Mouse (Mus musculus): ENCODE measurements around the gene Wbp1. TPM values are rescaled to one million over a fixed set of nuclear protein-coding genes. Genes with fewer than 3 reads are reported as not detected.

Wbp1 gene
- total and polyA plus RNA-seq, 3 experiments, result 42.4 to 72.8 TPM; not detected in 1

GRCm38 (mm10) chr6:83069488-83070246 lies 51.7 kb downstream of the Wbp1 start:
- Histone ChIP-seq H3K27me3 (ENCODE audit: control insufficient read depth in 1 of 2, insufficient read depth in 2 of 2, low read length in 2 of 2) (no peaks in the 10 kb centered on the region), H3K36me3 (ENCODE audit: control insufficient read depth in 1 of 2, insufficient read depth in 2 of 2, low read length in 2 of 2) (no peaks in the 10 kb centered on the region), H3K27ac (ENCODE audit: control insufficient read depth, low read depth, low read length) (no peak overlapping the region), H3K9me3 (replicated peaks; ENCODE audit: insufficient read depth, low read length) (no peaks in the 10 kb centered on the region), H3K79me2 (ENCODE audit: control insufficient read depth, insufficient read depth, low read length, poor library complexity) (no peaks in the 10 kb centered on the region), H3K9ac (ENCODE audit: control insufficient read depth, low read depth, low read length, poor library complexity, severe bottlenecking) (no peak overlapping the region), H3K4me1 (ENCODE audit: control insufficient read depth in 1 of 2, insufficient read depth in 2 of 2, low read length in 2 of 2) (no peaks in the 10 kb centered on the region), H3K4me3 (ENCODE audit: control insufficient read depth in 1 of 2, insufficient read depth in 1 of 2, low read depth in 2 of 2, low read length in 2 of 2) (no peak overlapping the region)
- no peak for DNase-seq (ENCODE audit: low read depth, low spot score)
- TF ChIP-seq SMC3 (IDR thresholded peaks at IDR 0.05; ENCODE audit: low read depth, low read length) (no peak), KAT2A (conservative IDR thresholded peaks at IDR 0.05; ENCODE audit: low read depth, low read length) (no peak), CHD2 (IDR thresholded peaks at IDR 0.05; ENCODE audit: low read length) (no peak), EP300 (IDR thresholded peaks at IDR 0.05; ENCODE audit: low read depth in 1 of 2, low read length in 2 of 2) (no peak), POLR2AphosphoS5 (IDR thresholded peaks at IDR 0.05; ENCODE audit: borderline replicate concordance, low read depth, low read length) (no peak), MYC (IDR thresholded peaks at IDR 0.05; ENCODE audit: low read depth, low read length) (no peak), ZNF384 (IDR thresholded peaks at IDR 0.05; ENCODE audit: low read depth, low read length) (no peak), TCF12 (IDR thresholded peaks at IDR 0.05; ENCODE audit: low read depth, low read length) (no peak), CTCF (IDR thresholded peaks at IDR 0.05 in 2 of 3, conservative IDR thresholded peaks at IDR 0.05 in 1 of 3; ENCODE audit: control insufficient read depth in 1 of 3, insufficient read depth in 1 of 3, low read depth in 2 of 3, low read length in 3 of 3, poor library complexity in 1 of 3, severe bottlenecking in 1 of 3) (no peak), GATA1 (IDR thresholded peaks at IDR 0.05; ENCODE audit: low read depth, low read length) (no peak), ZMIZ1 (IDR thresholded peaks at IDR 0.05; ENCODE audit: low read depth, low read length) (no peak)

Other genes starting within 250 kb of the Wbp1 start
- gene Sema4f, start 181.8 kb downstream of the Wbp1 start, total RNA-seq (2012; rRNA removed), result 0.03 and 0.04 TPM in 2 replicates
- gene Sema4f, start 181.8 kb downstream of the Wbp1 start, polyA plus RNA-seq (2012; ENCODE audit: insufficient read depth in 1 of 2, insufficient read length in 2 of 2, low read depth in 1 of 2, low replicate concordance in 2 of 2, missing spikeins in 1 of 2), result under 1 TPM in 1 of 2 experiments, not detected in 1; 0.01 TPM
- gene M1ap, start 174.7 kb downstream of the Wbp1 start, total RNA-seq (2012; rRNA removed), result 3.9 and 6.2 TPM in 2 replicates
- 1 to 10 TPM in 1 of 2 experiments, not detected in 1; 6.3 TPM for gene M1ap, start 174.7 kb downstream of the Wbp1 start, polyA plus RNA-seq (2012; ENCODE audit: insufficient read depth in 1 of 2, insufficient read length in 2 of 2, low read depth in 1 of 2, low replicate concordance in 2 of 2, missing spikeins in 1 of 2)
- gene Dok1, start 88.1 kb downstream of the Wbp1 start, total RNA-seq (2012; rRNA removed), result 17.9 and 18.7 TPM in 2 replicates
- gene Dok1, start 88.1 kb downstream of the Wbp1 start, polyA plus RNA-seq (2012; ENCODE audit: insufficient read depth in 1 of 2, insufficient read length in 2 of 2, low read depth in 1 of 2, low replicate concordance in 2 of 2, missing spikeins in 1 of 2), result 10 to 100 TPM in 1 of 2 experiments, not detected in 1; 22.3 TPM
- 0.77 and 0.78 TPM in 2 replicates for gene Loxl3, start 87.4 kb downstream of the Wbp1 start, total RNA-seq (2012; rRNA removed)
- 1 to 10 TPM in 1 of 2 experiments, not detected in 1; 1.0 TPM for gene Loxl3, start 87.4 kb downstream of the Wbp1 start, polyA plus RNA-seq (2012; ENCODE audit: insufficient read depth in 1 of 2, insufficient read length in 2 of 2, low read depth in 1 of 2, low replicate concordance in 2 of 2, missing spikeins in 1 of 2)
- 206 and 259 TPM in 2 replicates for gene Aup1, start 67.0 kb downstream of the Wbp1 start, total RNA-seq (2012; rRNA removed)
- 100 to 1,000 TPM in 1 of 2 experiments, not detected in 1; 500 TPM for gene Aup1, start 67.0 kb downstream of the Wbp1 start, polyA plus RNA-seq (2012; ENCODE audit: insufficient read depth in 1 of 2, insufficient read length in 2 of 2, low read depth in 1 of 2, low replicate concordance in 2 of 2, missing spikeins in 1 of 2)
- gene Htra2, start 66.3 kb downstream of the Wbp1 start, total RNA-seq (2012; rRNA removed), result 95.1 and 107 TPM in 2 replicates
- 100 to 1,000 TPM in 1 of 2 experiments, not detected in 1; 133 TPM for gene Htra2, start 66.3 kb downstream of the Wbp1 start, polyA plus RNA-seq (2012; ENCODE audit: insufficient read depth in 1 of 2, insufficient read length in 2 of 2, low read depth in 1 of 2, low replicate concordance in 2 of 2, missing spikeins in 1 of 2)
- 1.3 TPM in 2 replicates for gene Dqx1, start 63.7 kb downstream of the Wbp1 start, total RNA-seq (2012; rRNA removed)
- gene Dqx1, start 63.7 kb downstream of the Wbp1 start, polyA plus RNA-seq (2012; ENCODE audit: insufficient read depth in 1 of 2, insufficient read length in 2 of 2, low read depth in 1 of 2, low replicate concordance in 2 of 2, missing spikeins in 1 of 2), result 1 to 10 TPM in 1 of 2 experiments, not detected in 1; 3.4 TPM
- not detected in 2 replicates for gene Tlx2, start 51.3 kb downstream of the Wbp1 start, total RNA-seq (2012; rRNA removed)
- gene Tlx2, start 51.3 kb downstream of the Wbp1 start, polyA plus RNA-seq (2012; ENCODE audit: insufficient read depth in 1 of 2, insufficient read length in 2 of 2, low read depth in 1 of 2, low replicate concordance in 2 of 2, missing spikeins in 1 of 2), result not detected
- 18.2 and 19.2 TPM in 2 replicates for gene Pcgf1, start 43.7 kb downstream of the Wbp1 start, total RNA-seq (2012; rRNA removed)
- 10 to 100 TPM in 1 of 2 experiments, not detected in 1; 25.2 TPM for gene Pcgf1, start 43.7 kb downstream of the Wbp1 start, polyA plus RNA-seq (2012; ENCODE audit: insufficient read depth in 1 of 2, insufficient read length in 2 of 2, low read depth in 1 of 2, low replicate concordance in 2 of 2, missing spikeins in 1 of 2)
- 0.23 and 0.58 TPM in 2 replicates for gene Lbx2, start 35.2 kb downstream of the Wbp1 start, total RNA-seq (2012; rRNA removed)
- gene Lbx2, start 35.2 kb downstream of the Wbp1 start, polyA plus RNA-seq (2012; ENCODE audit: insufficient read depth in 1 of 2, insufficient read length in 2 of 2, low read depth in 1 of 2, low replicate concordance in 2 of 2, missing spikeins in 1 of 2), result under 1 TPM in 1 of 2 experiments, not detected in 1; 0.85 TPM
- 3.2 and 5.1 TPM in 2 replicates for gene Ccdc142, start 20.0 kb downstream of the Wbp1 start, total RNA-seq (2012; rRNA removed)
- 1 to 10 TPM in 1 of 2 experiments, not detected in 1; 2.2 TPM for gene Ccdc142, start 20.0 kb downstream of the Wbp1 start, polyA plus RNA-seq (2012; ENCODE audit: insufficient read depth in 1 of 2, insufficient read length in 2 of 2, low read depth in 1 of 2, low replicate concordance in 2 of 2, missing spikeins in 1 of 2)
- 2.2 and 2.5 TPM in 2 replicates for gene Gm42688, start 19.9 kb downstream of the Wbp1 start, total RNA-seq (2012; rRNA removed)
- gene Gm42688, start 19.9 kb downstream of the Wbp1 start, polyA plus RNA-seq (2012; ENCODE audit: insufficient read depth in 1 of 2, insufficient read length in 2 of 2, low read depth in 1 of 2, low replicate concordance in 2 of 2, missing spikeins in 1 of 2), result 1 to 10 TPM in 1 of 2 experiments, not detected in 1; 4.8 TPM
- 91.3 and 93.7 TPM in 2 replicates for gene Mrpl53, start 12.5 kb downstream of the Wbp1 start, total RNA-seq (2012; rRNA removed)
- gene Mrpl53, start 12.5 kb downstream of the Wbp1 start, polyA plus RNA-seq (2012; ENCODE audit: insufficient read depth in 1 of 2, insufficient read length in 2 of 2, low read depth in 1 of 2, low replicate concordance in 2 of 2, missing spikeins in 1 of 2), result 10 to 100 TPM in 1 of 2 experiments, not detected in 1; 63.8 TPM
- gene Mogs, start 6.1 kb downstream of the Wbp1 start, total RNA-seq (2012; rRNA removed), result 167 and 209 TPM in 2 replicates
- gene Mogs, start 6.1 kb downstream of the Wbp1 start, polyA plus RNA-seq (2012; ENCODE audit: insufficient read depth in 1 of 2, insufficient read length in 2 of 2, low read depth in 1 of 2, low replicate concordance in 2 of 2, missing spikeins in 1 of 2), result 100 to 1,000 TPM in 1 of 2 experiments, not detected in 1; 150 TPM
- 25.8 and 30.6 TPM in 2 replicates for gene Ino80b, start 3.9 kb upstream of the Wbp1 start, total RNA-seq (2012; rRNA removed)
- 10 to 100 TPM in 1 of 2 experiments, not detected in 1; 40.9 TPM for gene Ino80b, start 3.9 kb upstream of the Wbp1 start, polyA plus RNA-seq (2012; ENCODE audit: insufficient read depth in 1 of 2, insufficient read length in 2 of 2, low read depth in 1 of 2, low replicate concordance in 2 of 2, missing spikeins in 1 of 2)
- gene Rtkn, start 13.9 kb upstream of the Wbp1 start, total RNA-seq (2012; rRNA removed), result 5.2 and 5.4 TPM in 2 replicates
- 1 to 10 TPM in 1 of 2 experiments, not detected in 1; 8.3 TPM for gene Rtkn, start 13.9 kb upstream of the Wbp1 start, polyA plus RNA-seq (2012; ENCODE audit: insufficient read depth in 1 of 2, insufficient read length in 2 of 2, low read depth in 1 of 2, low replicate concordance in 2 of 2, missing spikeins in 1 of 2)
- gene Wdr54, start 34.8 kb upstream of the Wbp1 start, total RNA-seq (2012; rRNA removed), result 3.2 and 3.4 TPM in 2 replicates
- 1 to 10 TPM in 1 of 2 experiments, not detected in 1; 4.6 TPM for gene Wdr54, start 34.8 kb upstream of the Wbp1 start, polyA plus RNA-seq (2012; ENCODE audit: insufficient read depth in 1 of 2, insufficient read length in 2 of 2, low read depth in 1 of 2, low replicate concordance in 2 of 2, missing spikeins in 1 of 2)
- 0.15 and 0.23 TPM in 2 replicates for gene 1700003E16Rik, start 34.8 kb upstream of the Wbp1 start, total RNA-seq (2012; rRNA removed)
- gene 1700003E16Rik, start 34.8 kb upstream of the Wbp1 start, polyA plus RNA-seq (2012; ENCODE audit: insufficient read depth in 1 of 2, insufficient read length in 2 of 2, low read depth in 1 of 2, low replicate concordance in 2 of 2, missing spikeins in 1 of 2), result under 1 TPM in 1 of 2 experiments, not detected in 1; 0.50 TPM
- gene Dctn1, start 44.4 kb upstream of the Wbp1 start, total RNA-seq (2012; rRNA removed), result 21.9 and 23.3 TPM in 2 replicates
- gene Dctn1, start 44.4 kb upstream of the Wbp1 start, polyA plus RNA-seq (2012; ENCODE audit: insufficient read depth in 1 of 2, insufficient read length in 2 of 2, low read depth in 1 of 2, low replicate concordance in 2 of 2, missing spikeins in 1 of 2), result 10 to 100 TPM in 1 of 2 experiments, not detected in 1; 81.9 TPM
- gene Slc4a5, start 98.3 kb upstream of the Wbp1 start, total RNA-seq (2012; rRNA removed), result 0.04 and 0.07 TPM in 2 replicates
- gene Slc4a5, start 98.3 kb upstream of the Wbp1 start, polyA plus RNA-seq (2012; ENCODE audit: insufficient read depth in 1 of 2, insufficient read length in 2 of 2, low read depth in 1 of 2, low replicate concordance in 2 of 2, missing spikeins in 1 of 2), result not detected
- gene Mthfd2, start 204.3 kb upstream of the Wbp1 start, total RNA-seq (2012; rRNA removed), result 80.5 and 155 TPM in 2 replicates
- gene Mthfd2, start 204.3 kb upstream of the Wbp1 start, polyA plus RNA-seq (2012; ENCODE audit: insufficient read depth in 1 of 2, insufficient read length in 2 of 2, low read depth in 1 of 2, low replicate concordance in 2 of 2, missing spikeins in 1 of 2), result 100 to 1,000 TPM; 219 to 558 TPM
- gene Mob1a, start 204.5 kb upstream of the Wbp1 start, total RNA-seq (2012; rRNA removed), result 71.2 and 74.7 TPM in 2 replicates
- gene Mob1a, start 204.5 kb upstream of the Wbp1 start, polyA plus RNA-seq (2012; ENCODE audit: insufficient read depth in 1 of 2, insufficient read length in 2 of 2, low read depth in 1 of 2, low replicate concordance in 2 of 2, missing spikeins in 1 of 2), result 100 to 1,000 TPM in 1 of 2 experiments, 10 to 100 TPM in 1; 57.0 to 120 TPM
- gene Bola3, start 227.6 kb upstream of the Wbp1 start, total RNA-seq (2012; rRNA removed), result 48.3 and 55.2 TPM in 2 replicates
- 100 to 1,000 TPM in 1 of 2 experiments, not detected in 1; 211 TPM for gene Bola3, start 227.6 kb upstream of the Wbp1 start, polyA plus RNA-seq (2012; ENCODE audit: insufficient read depth in 1 of 2, insufficient read length in 2 of 2, low read depth in 1 of 2, low replicate concordance in 2 of 2, missing spikeins in 1 of 2)

Measured in MEL (cell line).